Mouse (Mus musculus): Measurements from ENCODE around the gene Obp2a. TPM values are rescaled to one million over a fixed set of nuclear protein-coding genes. Genes with fewer than 3 reads are reported as not detected.
"Not testable (repeated sequence)": the region's sequence is repeated elsewhere in the genome, so short reads cannot be mapped to it uniquely, and the experiment has no call there.

Gene Obp2a
- polyA plus RNA-seq (2011; ENCODE audit: insufficient read depth, insufficient read length, low replicate concordance, missing spikeins), result not detected in 2 replicates

- H3K27ac ChIP-seq (ENCODE audit: control insufficient read depth, insufficient read depth, low read depth, low read length, poor library complexity); H3K4me3 ChIP-seq (replicated peaks; ENCODE audit: control insufficient read depth, low read depth, low read length); H3K4me1 ChIP-seq (ENCODE audit: control insufficient read depth, insufficient read depth, low read length): not testable (repeated sequence)
- 84% methylated on average over 3 of the region's 3 CpGs for WGBS
These were observed at the start of gene Obp2a for GRCm38 (mm10) chr2:25699743-25700142. Gene Obp2a (plus strand): TSS chr2:25700043.

DNA sequence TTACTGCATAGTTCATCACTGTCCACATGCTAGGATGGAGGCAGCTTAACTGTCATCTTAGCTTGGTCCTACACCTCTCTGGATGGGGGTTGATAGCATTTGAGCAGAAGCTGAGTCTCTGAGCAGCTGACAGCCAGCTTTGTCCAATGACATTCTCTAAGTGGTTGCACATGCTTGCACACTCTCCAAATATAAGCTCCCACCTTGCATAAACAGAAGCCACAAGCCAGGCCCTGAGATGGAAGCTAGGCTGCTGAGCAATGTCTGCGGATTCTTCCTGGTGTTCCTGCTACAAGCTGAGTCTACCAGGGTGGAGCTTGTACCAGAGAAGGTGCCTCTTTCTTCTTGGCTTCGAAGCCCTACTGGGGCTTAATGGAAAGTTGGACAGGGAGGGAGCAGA is 46.9 kb upstream of the Obp2a start, which contains the start of gene Lcn8:
Lcn8 (plus strand) TSS at position 219 of the 400 bp plus-strand sequence.
- H3K4me1 ChIP-seq (ENCODE audit: control insufficient read depth, insufficient read depth, low read length), result no peaks in the 10 kb centered on the region
- no peak within 1 kb of the TSS for H3K27ac ChIP-seq (ENCODE audit: control insufficient read depth, insufficient read depth, low read depth, low read length, poor library complexity)
- 64% methylated on average over 2 of the region's 2 CpGs for WGBS
- no peak within 1 kb of the TSS for H3K4me3 ChIP-seq (replicated peaks; ENCODE audit: control insufficient read depth, low read depth, low read length)
- no peak for TF ChIP-seq POLR2A (IDR thresholded peaks at IDR 0.05; ENCODE audit: borderline replicate concordance, control insufficient read depth, low read depth, low read length)
- no peak for TF ChIP-seq CTCF (IDR thresholded peaks at IDR 0.05; ENCODE audit: control insufficient read depth, insufficient read depth, low read length)

GRCm38 (mm10) chr2:25654502-25654901 is 45.3 kb upstream of the Obp2a start:
- no peak for TF ChIP-seq POLR2A (IDR thresholded peaks at IDR 0.05; ENCODE audit: borderline replicate concordance, control insufficient read depth, low read depth, low read length)
- TF ChIP-seq CTCF (IDR thresholded peaks at IDR 0.05; ENCODE audit: control insufficient read depth, insufficient read depth, low read length), result no peak
- Histone ChIP-seq H3K4me3 (replicated peaks; ENCODE audit: control insufficient read depth, low read depth, low read length) (no peak overlapping the region), H3K4me1 (ENCODE audit: control insufficient read depth, insufficient read depth, low read length) (no peaks in the 10 kb centered on the region), H3K27ac (ENCODE audit: control insufficient read depth, insufficient read depth, low read depth, low read length, poor library complexity) (no peak overlapping the region)
- WGBS, result 50% methylated on average over 1 of the region's 1 CpGs

DNA sequence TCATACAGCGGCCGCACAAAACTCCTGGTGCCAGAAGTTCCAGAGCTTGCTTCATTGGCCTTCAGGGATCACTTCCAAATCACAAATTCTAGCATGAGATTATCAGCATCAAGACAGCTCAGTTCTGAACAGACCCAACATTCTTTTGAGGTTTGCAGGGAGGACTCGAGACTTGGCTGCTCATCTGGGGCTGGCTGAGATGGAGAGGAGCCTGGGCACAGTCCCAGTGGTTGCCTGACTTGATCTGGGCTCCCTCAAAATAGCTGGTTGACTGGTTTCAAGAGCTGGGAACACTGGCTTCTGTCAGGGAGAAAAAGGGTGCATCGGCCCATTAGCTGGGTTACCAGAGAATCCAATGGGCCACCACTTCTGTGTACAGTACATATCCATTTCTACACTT is 43.2 kb upstream of the Obp2a start:
- H3K4me3 ChIP-seq (replicated peaks; ENCODE audit: control insufficient read depth, low read depth, low read length), result no peak overlapping the region
- TF ChIP-seq POLR2A (IDR thresholded peaks at IDR 0.05; ENCODE audit: borderline replicate concordance, control insufficient read depth, low read depth, low read length) (no peak), CTCF (IDR thresholded peaks at IDR 0.05; ENCODE audit: control insufficient read depth, insufficient read depth, low read length) (no peak)
- no peak overlapping the region for H3K27ac ChIP-seq (ENCODE audit: control insufficient read depth, insufficient read depth, low read depth, low read length, poor library complexity)
- 81% methylated on average over 4 of the region's 4 CpGs for WGBS
- no peaks in the 10 kb centered on the region for H3K4me1 ChIP-seq (ENCODE audit: control insufficient read depth, insufficient read depth, low read length)

GRCm38 (mm10) chr2:25657246-25657645 is 42.6 kb upstream of the Obp2a start:
- TF ChIP-seq CTCF (IDR thresholded peaks at IDR 0.05; ENCODE audit: control insufficient read depth, insufficient read depth, low read length), result no peak
- no peak for TF ChIP-seq POLR2A (IDR thresholded peaks at IDR 0.05; ENCODE audit: borderline replicate concordance, control insufficient read depth, low read depth, low read length)
- 60% methylated on average over 4 of the region's 4 CpGs for WGBS

GRCm38 (mm10) chr2:25657652-25658051 is 42.2 kb upstream of the Obp2a start, which contains the start of gene Lcn5:
Gene Lcn5 (plus strand): TSS chr2:25657952.
- H3K4me1 ChIP-seq (ENCODE audit: control insufficient read depth, insufficient read depth, low read length), result no peaks in the 10 kb centered on the region
- TF ChIP-seq CTCF (IDR thresholded peaks at IDR 0.05; ENCODE audit: control insufficient read depth, insufficient read depth, low read length) (no peak), POLR2A (IDR thresholded peaks at IDR 0.05; ENCODE audit: borderline replicate concordance, control insufficient read depth, low read depth, low read length) (no peak)
- H3K4me3 ChIP-seq (replicated peaks; ENCODE audit: control insufficient read depth, low read depth, low read length), result no peak within 1 kb of the TSS
- no peak within 1 kb of the TSS for H3K27ac ChIP-seq (ENCODE audit: control insufficient read depth, insufficient read depth, low read depth, low read length, poor library complexity)

More at GRCm38 (mm10) chr2:25657246-25657645, 42.6 kb upstream of the Obp2a start:
- Histone ChIP-seq H3K27ac (ENCODE audit: control insufficient read depth, insufficient read depth, low read depth, low read length, poor library complexity) (no peak overlapping the region), H3K4me1 (ENCODE audit: control insufficient read depth, insufficient read depth, low read length) (no peaks in the 10 kb centered on the region), H3K4me3 (replicated peaks; ENCODE audit: control insufficient read depth, low read depth, low read length) (no peak overlapping the region)

DNA sequence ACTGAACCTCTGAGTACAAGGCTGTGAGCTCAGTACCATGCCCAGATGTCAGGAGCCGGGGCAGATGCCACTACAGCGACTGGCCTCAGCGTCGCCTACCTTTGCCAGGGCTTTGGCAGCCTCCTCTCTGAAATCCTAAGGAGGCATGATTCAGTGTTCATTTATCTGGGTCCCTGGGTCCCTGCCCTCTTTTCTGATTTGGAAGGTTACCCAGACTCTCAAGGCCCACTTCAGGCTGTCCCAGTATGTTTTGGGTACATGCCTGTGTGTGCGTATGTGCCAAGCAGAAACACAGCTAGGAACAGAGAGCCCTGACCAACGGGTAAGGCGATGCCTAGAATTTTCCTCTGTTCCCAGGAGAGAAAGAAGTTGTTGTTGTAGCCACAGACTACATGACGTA is 39.6 kb upstream of the Obp2a start:
- Histone ChIP-seq H3K4me3 (replicated peaks; ENCODE audit: control insufficient read depth, low read depth, low read length) (no peak overlapping the region), H3K4me1 (ENCODE audit: control insufficient read depth, insufficient read depth, low read length) (no peaks in the 10 kb centered on the region), H3K27ac (ENCODE audit: control insufficient read depth, insufficient read depth, low read depth, low read length, poor library complexity) (no peak overlapping the region)
- TF ChIP-seq POLR2A (IDR thresholded peaks at IDR 0.05; ENCODE audit: borderline replicate concordance, control insufficient read depth, low read depth, low read length) (no peak), CTCF (IDR thresholded peaks at IDR 0.05; ENCODE audit: control insufficient read depth, insufficient read depth, low read length) (no peak)
- 83% methylated on average over 8 of the region's 8 CpGs for WGBS

DNA sequence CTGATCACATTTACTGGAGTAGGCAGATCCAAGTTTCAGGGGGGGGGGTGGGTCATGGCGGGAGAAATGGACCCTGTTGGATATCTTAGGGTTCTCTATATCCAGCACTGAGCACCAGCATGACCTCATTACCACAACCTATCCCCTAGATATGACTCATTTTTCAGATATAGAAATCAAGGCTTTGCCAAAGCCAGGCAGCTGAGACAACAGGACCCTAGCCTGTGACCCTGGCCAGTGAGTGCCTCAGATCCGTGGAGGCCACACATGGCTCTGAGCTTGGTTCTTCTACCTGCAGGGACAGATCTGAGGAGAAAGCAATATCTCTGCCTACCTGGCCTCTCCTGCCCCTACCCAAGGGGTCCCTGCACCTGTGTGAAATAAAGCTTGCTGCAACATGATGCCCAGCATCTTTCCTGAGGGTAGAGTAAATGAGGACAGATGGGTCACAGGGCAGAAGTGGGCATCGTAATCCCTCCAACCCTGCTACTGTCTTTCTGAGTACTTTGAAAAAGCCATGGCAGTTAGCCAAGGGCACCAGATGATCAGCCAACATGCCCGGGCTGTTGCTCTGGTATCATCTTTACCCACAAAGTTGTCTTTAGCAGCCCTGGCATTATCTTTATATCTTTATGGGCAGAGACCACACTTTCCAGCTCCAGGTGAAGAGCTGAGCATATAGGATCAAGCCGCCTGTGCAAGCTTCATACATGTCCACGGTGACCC is 38.4 kb upstream of the Obp2a start:
- H3K4me1 ChIP-seq (ENCODE audit: control insufficient read depth, insufficient read depth, low read length), result no peaks in the 10 kb centered on the region

More for the DNA sequence above, 38.4 kb upstream of the Obp2a start:
- no peak overlapping the region for H3K4me3 ChIP-seq (replicated peaks; ENCODE audit: control insufficient read depth, low read depth, low read length)
- no peak overlapping the region for H3K27ac ChIP-seq (ENCODE audit: control insufficient read depth, insufficient read depth, low read depth, low read length, poor library complexity)
- 75% methylated on average over 6 of the region's 6 CpGs for WGBS
- TF ChIP-seq CTCF (IDR thresholded peaks at IDR 0.05; ENCODE audit: control insufficient read depth, insufficient read depth, low read length) (no peak), POLR2A (IDR thresholded peaks at IDR 0.05; ENCODE audit: borderline replicate concordance, control insufficient read depth, low read depth, low read length) (no peak)

Data from bone marrow, adult 2 months (tissue).